Mouse (Mus musculus): ENCODE results near the gene Bpifb5. TPM values are rescaled to one million over a fixed set of nuclear protein-coding genes. Genes with fewer than 3 reads are reported as not detected.
"Not testable (repeated sequence)": the region's sequence is repeated elsewhere in the genome, so short reads cannot be mapped to it uniquely, and the experiment has no call there.

The Bpifb5 gene
- polyA plus RNA-seq, 1 experiment from 2014 or later: 0.24 TPM

DNA sequence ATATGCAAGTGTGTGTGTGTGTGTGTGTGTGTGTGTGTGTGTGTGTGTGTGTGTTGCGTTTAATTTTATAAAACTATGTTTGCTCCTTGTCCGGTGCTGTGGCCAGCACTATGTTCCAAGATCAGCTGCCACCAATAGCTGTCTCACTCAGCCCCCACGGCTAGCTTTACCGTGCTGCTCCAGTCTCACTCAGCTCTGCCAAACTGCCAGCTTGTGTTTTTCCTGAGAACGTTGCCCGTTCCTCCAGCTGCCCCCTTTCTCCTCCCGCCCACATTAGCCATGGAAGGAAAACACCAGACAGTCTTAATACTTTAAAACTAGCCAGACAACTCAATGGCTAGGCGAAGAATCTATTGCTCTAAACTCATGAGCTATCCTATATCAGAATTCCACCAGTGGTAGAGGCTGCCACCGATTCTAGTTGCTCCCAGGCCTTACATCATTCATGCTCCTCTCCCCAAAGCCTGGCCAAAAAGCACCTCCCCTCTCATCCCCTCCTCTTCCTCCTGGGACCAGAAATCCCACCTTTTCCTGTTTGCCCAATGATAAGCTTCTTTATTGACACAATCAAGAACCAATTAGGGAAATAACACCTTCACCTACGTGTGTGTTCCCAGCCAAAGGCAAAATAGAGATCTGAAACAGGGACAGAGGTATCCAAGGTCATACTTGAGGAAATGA, 20.0 kb downstream of the Bpifb5 start:
- H3K9ac ChIP-seq: no peak overlapping the region
- no peak overlapping the region for H3K4me2 ChIP-seq
- H3K4me3 ChIP-seq: no peak overlapping the region
- WGBS: 89% methylated on average over 10 of the region's 10 CpGs
- H3K36me3 ChIP-seq: no peaks in the 10 kb centered on the region
- H3K9me3 ChIP-seq: no peaks in the 10 kb centered on the region
- no peak for ATAC-seq (ENCODE audit: insufficient number of reproducible peaks, insufficient read depth, low FRiP score, low TSS enrichment, low read depth)
- no peak overlapping the region for H3K27ac ChIP-seq
- H3K4me1 ChIP-seq: no peaks in the 10 kb centered on the region
- H3K27me3 ChIP-seq: no peaks in the 10 kb centered on the region

DNA sequence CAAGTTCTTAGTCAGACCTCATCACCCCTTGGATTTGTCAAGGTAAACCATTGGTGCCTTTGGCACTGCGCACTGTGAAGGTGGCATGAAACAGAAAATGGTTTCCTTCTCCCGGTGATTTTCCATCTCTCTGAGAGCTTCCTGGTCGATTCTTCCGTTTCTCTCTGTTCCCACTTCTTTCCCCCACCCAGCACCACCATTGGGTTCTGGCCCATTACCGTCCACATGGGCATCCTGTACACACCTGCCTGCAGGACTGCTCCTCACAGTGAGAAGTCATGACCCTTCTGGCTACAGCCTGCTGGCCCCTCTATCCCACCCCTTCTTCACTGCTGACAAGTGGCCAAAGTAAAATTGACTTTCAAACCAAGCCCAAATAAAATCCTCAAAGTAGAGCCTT, 21.8 kb downstream of the Bpifb5 start:
- no peak overlapping the region for H3K9ac ChIP-seq
- H3K36me3 ChIP-seq: no peaks in the 10 kb centered on the region
- no peaks in the 10 kb centered on the region for H3K27me3 ChIP-seq
- no peaks in the 10 kb centered on the region for H3K4me1 ChIP-seq
- H3K4me2 ChIP-seq: no peak overlapping the region
- H3K4me3 ChIP-seq: no peak overlapping the region
- no peak for ATAC-seq (ENCODE audit: insufficient number of reproducible peaks, insufficient read depth, low FRiP score, low TSS enrichment, low read depth)
- H3K27ac ChIP-seq: no peak overlapping the region
- 89% methylated on average over 5 of the region's 5 CpGs for WGBS
- no peaks in the 10 kb centered on the region for H3K9me3 ChIP-seq

DNA sequence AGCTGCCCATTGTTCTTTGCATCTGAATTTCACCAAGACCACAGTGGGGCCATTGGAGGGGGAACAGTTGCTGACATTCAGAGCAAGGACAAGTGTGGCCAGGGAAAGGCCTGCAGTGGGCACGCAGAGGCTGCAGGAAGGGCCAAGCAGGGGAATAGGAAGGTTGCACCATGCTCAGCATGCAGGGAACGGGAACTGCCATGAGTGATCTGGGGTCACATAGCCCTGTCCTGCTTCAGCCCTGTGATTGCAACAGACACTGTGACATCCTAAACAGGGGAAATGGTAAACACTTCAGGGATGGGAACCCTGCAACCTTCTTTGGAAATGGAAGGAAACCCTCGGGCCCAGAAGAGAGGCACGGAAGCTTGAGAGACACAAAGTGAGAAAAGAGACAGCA, 31.7 kb downstream of the Bpifb5 start:
- H3K27me3 ChIP-seq; ATAC-seq (ENCODE audit: insufficient number of reproducible peaks, insufficient read depth, low FRiP score, low TSS enrichment, low read depth); H3K9me3 ChIP-seq; H3K36me3 ChIP-seq; H3K9ac ChIP-seq; H3K4me2 ChIP-seq; H3K4me3 ChIP-seq; H3K4me1 ChIP-seq; H3K27ac ChIP-seq: not testable (repeated sequence)
- 86% methylated on average over 2 of the region's 4 CpGs for WGBS

DNA sequence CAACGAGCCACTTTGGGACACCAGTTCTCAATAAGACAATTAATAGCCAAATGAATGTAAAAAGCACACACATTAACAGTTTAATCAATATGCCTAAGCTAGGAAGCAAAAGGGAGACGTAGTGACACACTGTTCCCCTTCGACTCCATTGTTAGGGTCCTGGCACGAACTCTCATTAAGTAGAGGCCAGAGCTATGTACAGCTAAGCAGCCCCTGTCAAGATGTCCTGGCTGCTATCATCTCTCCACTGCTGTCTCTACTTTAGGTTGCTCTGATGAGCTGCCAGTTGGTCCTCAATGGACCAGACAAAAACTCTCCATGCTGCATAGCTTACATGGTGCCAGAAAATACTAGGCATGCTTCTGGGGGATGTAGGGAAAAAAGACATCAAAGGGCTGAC, 32.2 kb downstream of the Bpifb5 start:
- H3K4me3 ChIP-seq: no peak overlapping the region
- H3K27me3 ChIP-seq: no peaks in the 10 kb centered on the region
- H3K36me3 ChIP-seq: no peaks in the 10 kb centered on the region
- no peak overlapping the region for H3K9ac ChIP-seq
- 85% methylated on average over 4 of the region's 4 CpGs for WGBS
- no peak overlapping the region for H3K27ac ChIP-seq
- no peak overlapping the region for H3K4me2 ChIP-seq
- H3K9me3 ChIP-seq: no peaks in the 10 kb centered on the region
- H3K4me1 ChIP-seq: no peaks in the 10 kb centered on the region
- no peak for ATAC-seq (ENCODE audit: insufficient number of reproducible peaks, insufficient read depth, low FRiP score, low TSS enrichment, low read depth)

DNA sequence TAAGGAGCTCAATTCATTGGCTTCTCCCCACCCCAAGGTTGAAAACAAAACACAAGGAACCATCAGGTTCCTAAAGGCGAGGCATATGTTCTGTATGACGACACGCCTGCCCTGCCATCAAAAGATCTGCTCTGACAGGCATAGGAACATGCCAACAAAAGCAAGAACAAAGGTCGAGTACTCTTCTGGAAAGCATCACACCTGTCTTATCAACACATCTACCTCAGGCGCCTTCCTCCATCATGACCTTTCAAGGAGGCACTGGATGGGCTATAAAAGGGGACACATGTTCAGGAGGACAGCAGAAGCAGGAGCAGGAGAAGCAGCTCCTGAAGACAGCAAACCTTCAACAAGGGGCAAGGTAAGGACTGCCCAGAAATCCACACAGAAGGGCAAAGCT, 34.0 kb downstream of the Bpifb5 start, which contains the start of gene Bpifb9a:
Bpifb9a (plus strand) TSS at position 301 of the 400 bp plus-strand sequence.
- not testable (repeated sequence) for H3K36me3 ChIP-seq; H3K27ac ChIP-seq; H3K4me3 ChIP-seq; ATAC-seq (ENCODE audit: insufficient number of reproducible peaks, insufficient read depth, low FRiP score, low TSS enrichment, low read depth); H3K9ac ChIP-seq; H3K4me2 ChIP-seq; H3K9me3 ChIP-seq; H3K4me1 ChIP-seq; H3K27me3 ChIP-seq
- WGBS: 76% methylated on average over 5 of the region's 5 CpGs

DNA sequence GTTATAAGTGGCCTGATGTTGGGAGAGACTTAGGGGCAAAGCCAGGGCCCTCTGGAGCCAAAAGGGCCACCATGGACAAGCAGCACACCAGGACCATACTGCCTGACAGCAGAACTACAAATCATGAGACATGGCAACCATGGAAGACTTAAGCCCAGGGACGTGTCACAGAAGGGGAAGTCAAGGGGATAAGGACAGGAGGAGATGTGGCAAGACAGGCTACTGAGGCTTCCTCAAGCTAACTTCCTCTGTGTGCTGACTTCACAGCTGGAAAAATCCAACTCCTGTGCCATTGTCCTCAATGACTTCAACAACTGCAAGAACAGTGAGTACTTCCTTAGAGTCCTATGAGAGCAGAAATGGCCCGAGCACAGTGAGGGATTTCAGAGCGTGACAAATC, 40.9 kb downstream of the Bpifb5 start:
- not testable (repeated sequence) for H3K4me1 ChIP-seq; H3K4me2 ChIP-seq; H3K9ac ChIP-seq; H3K4me3 ChIP-seq; H3K36me3 ChIP-seq; H3K9me3 ChIP-seq; H3K27me3 ChIP-seq; ATAC-seq (ENCODE audit: insufficient number of reproducible peaks, insufficient read depth, low FRiP score, low TSS enrichment, low read depth); H3K27ac ChIP-seq
- 82% methylated on average over 3 of the region's 3 CpGs for WGBS

Other genes starting within 250 kb of the Bpifb5 start
- gene Bpifa6, start 248.8 kb upstream of the Bpifb5 start, polyA plus RNA-seq (2015; fragmentation: Nextera tagmentation; extraction: Ambion mirVana): not detected in 2 replicates
- not detected in 2 replicates for gene Bpifa2, start 215.5 kb upstream of the Bpifb5 start, polyA plus RNA-seq (2015; fragmentation: Nextera tagmentation; extraction: Ambion mirVana)
- not detected in 2 replicates for gene Bpifa3, start 93.4 kb upstream of the Bpifb5 start, polyA plus RNA-seq (2015; fragmentation: Nextera tagmentation; extraction: Ambion mirVana)
- gene Bpifa1, start 80.9 kb upstream of the Bpifb5 start, polyA plus RNA-seq (2015; fragmentation: Nextera tagmentation; extraction: Ambion mirVana): 3.1 and 4.7 TPM in 2 replicates
- not detected in 2 replicates for gene Bpifa5, start 61.1 kb upstream of the Bpifb5 start, polyA plus RNA-seq (2015; fragmentation: Nextera tagmentation; extraction: Ambion mirVana)
- gene Bpifb1, start 32.9 kb upstream of the Bpifb5 start, polyA plus RNA-seq (2015; fragmentation: Nextera tagmentation; extraction: Ambion mirVana): not detected in 2 replicates
- not detected in 2 replicates for gene Bpifb9a, start 34.1 kb downstream of the Bpifb5 start, polyA plus RNA-seq (2015; fragmentation: Nextera tagmentation; extraction: Ambion mirVana)
- not detected in 2 replicates for gene Bpifb9b, start 83.5 kb downstream of the Bpifb5 start, polyA plus RNA-seq (2015; fragmentation: Nextera tagmentation; extraction: Ambion mirVana)
- 18.5 and 22.4 TPM in 2 replicates for gene Cdk5rap1, start 149.3 kb downstream of the Bpifb5 start, polyA plus RNA-seq (2015; fragmentation: Nextera tagmentation; extraction: Ambion mirVana)
- 8.8 and 8.9 TPM in 2 replicates for gene Snta1, start 184.4 kb downstream of the Bpifb5 start, polyA plus RNA-seq (2015; fragmentation: Nextera tagmentation; extraction: Ambion mirVana)
- gene Cbfa2t2, start 212.7 kb downstream of the Bpifb5 start, polyA plus RNA-seq (2015; fragmentation: Nextera tagmentation; extraction: Ambion mirVana): 54.0 and 54.1 TPM in 2 replicates

Data from embryonic facial prominence, embryonic 13.5 days (tissue).